Mouse (Mus musculus) stomach, embryonic 16.5 days (tissue): ENCODE measurements around the gene H2-Q4. TPM values are rescaled to one million over a fixed set of nuclear protein-coding genes. Genes with fewer than 3 reads are reported as not detected.
"Not testable (repeated sequence)": the region's sequence is repeated elsewhere in the genome, so short reads cannot be mapped to it uniquely, and the experiment has no call there.

Source experiments
- ATAC-seq: fragments of 200-750 bp; cut with Nextera tagmentation; 2 replicates; pipeline ENCODE4 v1.8.0; 2017; ENCODE audit warnings: moderate number of reproducible peaks, moderate TSS enrichment; ENCODE audit not compliant: insufficient read depth, low FRiP score
- H3K27ac ChIP-seq: fragments of 300-500 bp; sonication (generic); 2 replicates; pipeline ENCODE4 v1.5.1; 2014; ENCODE audit warnings: low read length
- H3K27me3 ChIP-seq: fragments of 300-500 bp; sonication (generic); 2 replicates; pipeline ENCODE4 v1.6.1; 2014; ENCODE audit warnings: low read length, control low read depth, mixed read lengths; ENCODE audit not compliant: control insufficient read depth, insufficient read depth
- H3K36me3 ChIP-seq: fragments of 300-500 bp; sonication (generic); 2 replicates; pipeline ENCODE4 v1.6.1; 2014; ENCODE audit warnings: low read length; ENCODE audit not compliant: control insufficient read depth, insufficient read depth
- H3K4me1 ChIP-seq: fragments of 300-500 bp; sonication (generic); 2 replicates; pipeline ENCODE4 v1.6.1; 2014; ENCODE audit warnings: low read length, control low read depth, mixed read lengths; ENCODE audit not compliant: control insufficient read depth, insufficient read depth
- H3K4me2 ChIP-seq: fragments of 300-500 bp; sonication (generic); 2 replicates; pipeline ENCODE4 v1.6.1; 2014; ENCODE audit warnings: low read depth, low read length, mixed read lengths
- H3K4me3 ChIP-seq: fragments of 300-500 bp; sonication (generic); replicated peaks from 2 replicates; pipeline ENCODE4 v1.5.1; 2014; ENCODE audit warnings: mild to moderate bottlenecking, low read length
- H3K9ac ChIP-seq: fragments of 300-500 bp; sonication (generic); 2 replicates; pipeline ENCODE4 v1.6.1; 2014; ENCODE audit warnings: low read length
- H3K9me3 ChIP-seq: fragments of 300-500 bp; sonication (generic); replicated peaks from 2 replicates; pipeline ENCODE4 v1.6.1; 2016; ENCODE audit warnings: low read length, control low read depth; ENCODE audit not compliant: control insufficient read depth
- WGBS: fragments of 180-500 bp; shearing (Covaris S2); extraction: QIAGEN DNeasy Blood & Tissue Kit; methylation state at CpG from one replicate; pipeline ENCODE4 v1.1.7; 2014; 5-methylcytosine and 5-hydroxymethylcytosine counted together
- polyA plus RNA-seq: library from polyadenylated mRNA; unstranded; fragments of >200 nt; fragmentation: Nextera tagmentation; extraction: Ambion mirVana; gene quantifications from 2 replicates; pipeline ENCODE4 v1.2.1, GENCODE M21; 2015

H2-Q4 gene
- polyA plus RNA-seq, 1 experiment from 2014 or later, result 2.6 TPM

GRCm38 (mm10) chr17:35358763-35359469 is 20.5 kb upstream of the H2-Q4 start:
- Histone ChIP-seq H3K36me3 (no peaks in the 10 kb centered on the region), H3K27ac (no peak overlapping the region), H3K4me2 (peak overlapping the region; percentile 78), H3K4me3 (peak overlapping the region; percentile 47), H3K4me1 (peaks cover 4% of the 10 kb centered on the region), H3K27me3 (peaks cover 5% of the 10 kb centered on the region; the same call in 1 of the 2 replicates), H3K9ac (peak overlapping the region; percentile 58), H3K9me3 (no peaks in the 10 kb centered on the region)
- peak; percentile 17; the same call in 1 of the 2 replicates for ATAC-seq
- WGBS, result 12% methylated on average over 37 of the region's 38 CpGs

- Histone ChIP-seq H3K9me3 (no peaks in the 10 kb centered on the region), H3K27me3 (peaks cover 5% of the 10 kb centered on the region; the same call in 1 of the 2 replicates), H3K4me2 (peak overlapping the region; percentile 78), H3K4me3 (peak overlapping the region; percentile 47), H3K36me3 (no peaks in the 10 kb centered on the region), H3K9ac (peak overlapping the region; percentile 58), H3K4me1 (peaks cover 4% of the 10 kb centered on the region), H3K27ac (no peak overlapping the region)
- no peak for ATAC-seq
- WGBS, result 19% methylated on average over 21 of the region's 21 CpGs
Observed at GRCm38 (mm10) chr17:35359470-35359862, 20.0 kb upstream of the H2-Q4 start.

GRCm38 (mm10) chr17:35379729-35380451 is 473 bp downstream of the H2-Q4 start:
- Histone ChIP-seq H3K27ac (no peak overlapping the region), H3K4me3 (peak overlapping the region; percentile 64), H3K4me1 (no peaks in the 10 kb centered on the region), H3K9ac (peak overlapping the region; percentile 76), H3K9me3 (no peaks in the 10 kb centered on the region), H3K36me3 (no peaks in the 10 kb centered on the region), H3K27me3 (no peaks in the 10 kb centered on the region; the same call in 1 of the 2 replicates), H3K4me2 (peak overlapping the region; percentile 96)
- peak; percentile 70 for ATAC-seq
- WGBS, result under 1% methylated on average over 70 of the region's 70 CpGs

GRCm38 (mm10) chr17:35389796-35390195 is 10.4 kb downstream of the H2-Q4 start:
- H3K27ac ChIP-seq, H3K27me3 ChIP-seq, H3K4me3 ChIP-seq, H3K36me3 ChIP-seq, ATAC-seq, H3K9ac ChIP-seq, H3K4me1 ChIP-seq, H3K4me2 ChIP-seq, H3K9me3 ChIP-seq: not testable (repeated sequence)
- 7% methylated on average over 7 of the region's 7 CpGs for WGBS

GRCm38 (mm10) chr17:35392671-35393070 is 13.3 kb downstream of the H2-Q4 start:
- H3K36me3 ChIP-seq, H3K4me2 ChIP-seq, H3K4me1 ChIP-seq, H3K9ac ChIP-seq, H3K4me3 ChIP-seq, H3K9me3 ChIP-seq, ATAC-seq, H3K27ac ChIP-seq, H3K27me3 ChIP-seq: not testable (repeated sequence)
- 70% methylated on average over 2 of the region's 2 CpGs for WGBS

GRCm38 (mm10) chr17:35393864-35394800 is 14.7 kb downstream of the H2-Q4 start:
- peak overlapping the region; percentile 25; the same call in 1 of the 2 replicates for H3K4me3 ChIP-seq

GRCm38 (mm10) chr17:35396956-35397355 is 17.5 kb downstream of the H2-Q4 start:
- not testable (repeated sequence) for H3K4me3 ChIP-seq, H3K4me2 ChIP-seq, H3K36me3 ChIP-seq, H3K4me1 ChIP-seq, H3K27ac ChIP-seq, H3K9me3 ChIP-seq, H3K27me3 ChIP-seq, H3K9ac ChIP-seq, ATAC-seq
- 84% methylated on average over 2 of the region's 2 CpGs for WGBS

More at GRCm38 (mm10) chr17:35393864-35394800, 14.7 kb downstream of the H2-Q4 start:
- peak; percentile 77 for ATAC-seq
- H3K9ac ChIP-seq, H3K4me1 ChIP-seq, H3K36me3 ChIP-seq, H3K9me3 ChIP-seq, H3K27ac ChIP-seq, H3K27me3 ChIP-seq: not testable (repeated sequence)
- WGBS, result 2% methylated on average over 51 of the region's 75 CpGs
- peak overlapping the region; percentile 42 for H3K4me2 ChIP-seq

- H3K4me3 ChIP-seq, H3K4me2 ChIP-seq, H3K9me3 ChIP-seq, H3K4me1 ChIP-seq, H3K9ac ChIP-seq, ATAC-seq, H3K36me3 ChIP-seq, H3K27ac ChIP-seq, H3K27me3 ChIP-seq: not testable (repeated sequence)
- WGBS, result no CpG with 5 or more reads among the region's 1 CpGs
Observed at GRCm38 (mm10) chr17:35413057-35413456, 33.6 kb downstream of the H2-Q4 start.
